In the genomic region with DNA sequence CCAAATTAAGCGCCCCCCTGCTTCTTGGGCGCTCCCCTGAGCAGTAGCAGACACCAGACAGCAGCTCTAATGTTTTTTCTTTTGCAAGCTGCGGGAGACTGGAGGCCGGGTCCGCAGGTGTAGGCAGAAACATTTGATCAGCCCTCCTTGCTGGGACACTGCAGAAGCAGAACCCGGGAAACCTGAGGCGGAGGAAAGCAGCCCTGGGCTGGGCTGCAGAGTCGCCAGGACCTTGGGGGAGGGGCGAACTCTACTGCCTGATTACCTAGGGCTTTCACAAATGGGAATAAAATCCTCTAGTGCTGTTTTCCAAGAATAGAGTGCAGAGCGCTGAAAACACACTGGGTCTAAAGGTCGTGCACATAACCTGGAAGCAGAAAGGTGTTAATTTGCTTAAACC, we compare ENCODE assay signal across 8 mouse cellular contexts. TPM values are rescaled to one million over a fixed set of nuclear protein-coding genes. Genes with fewer than 3 reads are reported as not detected.
A peak's percentile ranks its signal among the peaks of the same experiment; 100 is the strongest.
DNase-seq lines count a peak whose midpoint lies in the region; ATAC-seq and TF ChIP-seq lines count a peak whose summit lies in the region.

No protein-coding gene starts in this region.

- intact Hi-C loops in left cerebral cortex, postnatal 14 days (cut with DNase I) = no loop called here

- no peak overlapping the region for H3K9ac ChIP-seq in intestine, embryonic 15.5 days
- no peak overlapping the region for H3K9ac ChIP-seq in liver, postnatal 0 days (replicated peaks)

- no peaks in the 10 kb centered on the region; the same call in 1 of the 2 replicates for H3K27me3 ChIP-seq in intestine, embryonic 15.5 days (replicated peaks)
- H3K27me3 ChIP-seq in liver, postnatal 0 days (ENCODE audit: insufficient read depth, low read length) = no peaks in the 10 kb centered on the region

- TF ChIP-seq CTCF in liver, postnatal 0 days (IDR thresholded peaks at IDR 0.05; ENCODE audit: low read depth) = no peak
- TF ChIP-seq CTCF in olfactory bulb, adult 2 months (IDR thresholded peaks at IDR 0.05; ENCODE audit: insufficient read depth, low read depth, low read length) = no peak

- peak; percentile 8 to 16 for DNase-seq in cerebellum, postnatal 10 days
- DNase-seq in cerebellum, postnatal 36 days = no peak
- peak; percentile 57 to 68 for DNase-seq in gastrocnemius, adult 8-10 months (ENCODE audit: low spot score in 2 of 2)
- DNase-seq in liver, postnatal 0 days = peak; percentile 25
- no peak for DNase-seq in left cerebral cortex, postnatal 14 days (ENCODE audit: low spot score in 2 of 2)
- no peak for DNase-seq in layer of hippocampus, postnatal 10 days (ENCODE audit: low spot score in 2 of 2)

- H3K9me3 ChIP-seq in intestine, embryonic 15.5 days = no peaks in the 10 kb centered on the region
- no peaks in the 10 kb centered on the region for H3K9me3 ChIP-seq in liver, postnatal 0 days (ENCODE audit: low read length)

- WGBS in intestine, embryonic 15.5 days = 4% methylated on average over 11 of the region's 11 CpGs
- WGBS in liver, postnatal 0 days (ENCODE audit: insufficient replicate concordance) = 15% methylated on average over 11 of the region's 11 CpGs
- 12% methylated on average over 11 of the region's 11 CpGs for WGBS in olfactory bulb, adult 2 months

- peak overlapping the region; percentile 87 for H3K4me2 ChIP-seq in intestine, embryonic 15.5 days (replicated peaks)
- H3K4me2 ChIP-seq in liver, postnatal 0 days (ENCODE audit: low read depth, low read length) = peak overlapping the region; percentile 78

- peak overlapping the region; percentile 7 for H3K4me3 ChIP-seq in intestine, embryonic 15.5 days (replicated peaks)
- peak overlapping the region; percentile 24 for H3K4me3 ChIP-seq in liver, postnatal 0 days (ENCODE audit: low read depth, low read length)
- H3K4me3 ChIP-seq in olfactory bulb, adult 2 months (ENCODE audit: insufficient read depth, low read depth, low read length) = peak overlapping the region; percentile 2; the same call in 1 of the 2 replicates

- no peak overlapping the region for H3K27ac ChIP-seq in intestine, embryonic 15.5 days
- no peak overlapping the region for H3K27ac ChIP-seq in liver, postnatal 0 days (ENCODE audit: low read depth)
- no peak overlapping the region for H3K27ac ChIP-seq in olfactory bulb, adult 2 months (ENCODE audit: insufficient read depth, low read depth, low read length)

- ATAC-seq in intestine, embryonic 15.5 days = peak; percentile 50
- no peak for ATAC-seq in liver, postnatal 0 days

- no peak for TF ChIP-seq EP300 in liver, postnatal 0 days (IDR thresholded peaks at IDR 0.05; ENCODE audit: low read depth)

- peaks cover 15% of the 10 kb centered on the region for H3K4me1 ChIP-seq in intestine, embryonic 15.5 days (replicated peaks)
- H3K4me1 ChIP-seq in liver, postnatal 0 days (ENCODE audit: insufficient read depth) = peaks cover 5% of the 10 kb centered on the region
- peaks cover 8% of the 10 kb centered on the region for H3K4me1 ChIP-seq in olfactory bulb, adult 2 months (ENCODE audit: control insufficient read depth, insufficient read depth, low read length)

- TF ChIP-seq POLR2A in olfactory bulb, adult 2 months (IDR thresholded peaks at IDR 0.05; ENCODE audit: insufficient read depth, low read depth, low read length) = no peak

- no peaks in the 10 kb centered on the region for H3K36me3 ChIP-seq in intestine, embryonic 15.5 days
- no peaks in the 10 kb centered on the region for H3K36me3 ChIP-seq in liver, postnatal 0 days (replicated peaks; ENCODE audit: insufficient read depth, low read length)

RNA-seq across cellular contexts. Expression of gene Clic5, which starts 1.3 kb away (rescaled TPM):
- 100 to 1,000 TPM; 113 to 139 (median 130) TPM for total RNA-seq in gastrocnemius, adult 8-10 months (2022)
- 20.0 and 20.6 TPM in 2 replicates for polyA plus RNA-seq in intestine, embryonic 15.5 days (2015; fragmentation: Nextera tagmentation; extraction: Ambion mirVana)
- polyA plus RNA-seq in liver, postnatal 0 days (2015; fragmentation: Nextera tagmentation; extraction: Ambion mirVana) = 0.28 and 0.30 TPM in 2 replicates
- polyA plus RNA-seq in olfactory bulb, adult 2 months (2012; ENCODE audit: insufficient read depth, insufficient read length, low replicate concordance, missing spikeins) = not detected in 2 replicates
- total RNA-seq in left cerebral cortex, postnatal 14 days (2021) = 1 to 10 TPM; 3.1 to 3.3 TPM
- 1 to 10 TPM; 1.8 to 2.1 TPM for total RNA-seq in layer of hippocampus, postnatal 10 days (2021)

Comparison
In these comparisons a context has a peak if more than half of its experiments do, and no peak if none do; other contexts are left out.
1. DNase-seq: peak in cerebellum, postnatal 10 days (2 of 2), gastrocnemius, adult 8-10 months (2 of 2) and liver, postnatal 0 days (single experiment); none in cerebellum, postnatal 36 days (0 of 2), left cerebral cortex, postnatal 14 days (0 of 2) and layer of hippocampus, postnatal 10 days (0 of 2).
2. RNA of gene Clic5, which starts 1.3 kb away (total RNA-seq): 113 to 139 TPM in gastrocnemius, adult 8-10 months; 3.1 to 3.3 TPM in left cerebral cortex, postnatal 14 days and 1.8 to 2.1 TPM in layer of hippocampus, postnatal 10 days; every median in the first group is over 10 times any median in the second.
3. Peak in every context shown above with its lines, with median percentiles within 50 percentile points of each other: H3K4me3 ChIP-seq.